Mouse (Mus musculus): ENCODE data around the gene Zfp422. TPM values are rescaled to one million over a fixed set of nuclear protein-coding genes. Genes with fewer than 3 reads are reported as not detected.

Zfp422 gene
- polyA plus RNA-seq, 1 experiment from 2014 or later, result 131 TPM

- 0 out of 2 replicates have a peak, but pooled peaks cover 7% of the 10 kb centered on the region for H3K4me1 ChIP-seq (ENCODE audit: control insufficient read depth, insufficient read depth, low read length)
- DNase-seq (ENCODE audit: low spot score) (no peak), ATAC-seq (ENCODE audit: low read depth) (no peak)
- no peak overlapping the region for H3K4me3 ChIP-seq (ENCODE audit: low read depth, low read length)
- 59% methylated on average over 11 of the region's 11 CpGs for WGBS
- H3K27ac ChIP-seq (replicated peaks; ENCODE audit: low read depth, low read length), result no peak overlapping the region
- no peak overlapping the region for H3K4me2 ChIP-seq (ENCODE audit: low read depth, low read length)
- H3K36me3 ChIP-seq (ENCODE audit: control insufficient read depth, insufficient read depth, low read length), result no peaks in the 10 kb centered on the region
- no peak overlapping the region for H3K9ac ChIP-seq (ENCODE audit: low read depth, low read length)
- no peaks in the 10 kb centered on the region for H3K9me3 ChIP-seq (ENCODE audit: control insufficient read depth, low read length)
- H3K27me3 ChIP-seq (replicated peaks; ENCODE audit: control insufficient read depth, insufficient read depth, low read length), result no peaks in the 10 kb centered on the region
Observed at GRCm38 (mm10) chr6:116642942-116643341, 14.1 kb upstream of the Zfp422 start.

- no peak for DNase-seq (ENCODE audit: low spot score)
- Histone ChIP-seq H3K36me3 (ENCODE audit: control insufficient read depth, insufficient read depth, low read length) (no peaks in the 10 kb centered on the region), H3K27me3 (replicated peaks; ENCODE audit: control insufficient read depth, insufficient read depth, low read length) (no peaks in the 10 kb centered on the region), H3K4me3 (ENCODE audit: low read depth, low read length) (no peak overlapping the region), H3K9me3 (ENCODE audit: control insufficient read depth, low read length) (no peaks in the 10 kb centered on the region), H3K27ac (replicated peaks; ENCODE audit: low read depth, low read length) (no peak overlapping the region), H3K4me2 (ENCODE audit: low read depth, low read length) (no peak overlapping the region), H3K9ac (ENCODE audit: low read depth, low read length) (no peak overlapping the region), H3K4me1 (ENCODE audit: control insufficient read depth, insufficient read depth, low read length) (0 out of 2 replicates have a peak, but pooled peaks cover 7% of the 10 kb centered on the region)
- 72% methylated on average over 2 of the region's 2 CpGs for WGBS
- ATAC-seq (ENCODE audit: low read depth), result no peak
Observed at GRCm38 (mm10) chr6:116639663-116640062, 10.9 kb upstream of the Zfp422 start.

GRCm38 (mm10) chr6:116638871-116639270 is 10.1 kb upstream of the Zfp422 start:
- H3K4me2 ChIP-seq (ENCODE audit: low read depth, low read length), result no peak overlapping the region
- no peak overlapping the region for H3K9ac ChIP-seq (ENCODE audit: low read depth, low read length)
- no peaks in the 10 kb centered on the region for H3K36me3 ChIP-seq (ENCODE audit: control insufficient read depth, insufficient read depth, low read length)
- no peak overlapping the region for H3K4me3 ChIP-seq (ENCODE audit: low read depth, low read length)
- no peak overlapping the region for H3K27ac ChIP-seq (replicated peaks; ENCODE audit: low read depth, low read length)
- no peak for ATAC-seq (ENCODE audit: low read depth)
- 0 out of 2 replicates have a peak, but pooled peaks cover 7% of the 10 kb centered on the region for H3K4me1 ChIP-seq (ENCODE audit: control insufficient read depth, insufficient read depth, low read length)
- 73% methylated on average over 2 of the region's 2 CpGs for WGBS
- no peaks in the 10 kb centered on the region for H3K9me3 ChIP-seq (ENCODE audit: control insufficient read depth, low read length)
- no peak for DNase-seq (ENCODE audit: low spot score)
- no peaks in the 10 kb centered on the region for H3K27me3 ChIP-seq (replicated peaks; ENCODE audit: control insufficient read depth, insufficient read depth, low read length)

GRCm38 (mm10) chr6:116637496-116637895 is 8.7 kb upstream of the Zfp422 start:
- Histone ChIP-seq H3K4me3 (ENCODE audit: low read depth, low read length) (no peak overlapping the region), H3K27ac (replicated peaks; ENCODE audit: low read depth, low read length) (no peak overlapping the region), H3K27me3 (replicated peaks; ENCODE audit: control insufficient read depth, insufficient read depth, low read length) (no peaks in the 10 kb centered on the region), H3K36me3 (ENCODE audit: control insufficient read depth, insufficient read depth, low read length) (no peaks in the 10 kb centered on the region), H3K4me2 (ENCODE audit: low read depth, low read length) (no peak overlapping the region), H3K9ac (ENCODE audit: low read depth, low read length) (no peak overlapping the region), H3K9me3 (ENCODE audit: control insufficient read depth, low read length) (no peaks in the 10 kb centered on the region), H3K4me1 (ENCODE audit: control insufficient read depth, insufficient read depth, low read length) (no peaks in the 10 kb centered on the region)
- DNase-seq (ENCODE audit: low spot score) (no peak), ATAC-seq (ENCODE audit: low read depth) (no peak)
- WGBS, result 87% methylated on average over 5 of the region's 5 CpGs

- ATAC-seq (ENCODE audit: low read depth) (no peak), DNase-seq (ENCODE audit: low spot score) (no peak)
- no peaks in the 10 kb centered on the region for H3K27me3 ChIP-seq (replicated peaks; ENCODE audit: control insufficient read depth, insufficient read depth, low read length)
- no peak overlapping the region for H3K4me3 ChIP-seq (ENCODE audit: low read depth, low read length)
- H3K4me1 ChIP-seq (ENCODE audit: control insufficient read depth, insufficient read depth, low read length), result no peaks in the 10 kb centered on the region
- no peak overlapping the region for H3K4me2 ChIP-seq (ENCODE audit: low read depth, low read length)
- no peak overlapping the region for H3K27ac ChIP-seq (replicated peaks; ENCODE audit: low read depth, low read length)
- WGBS, result 61% methylated on average over 9 of the region's 9 CpGs
- no peak overlapping the region for H3K9ac ChIP-seq (ENCODE audit: low read depth, low read length)
- no peaks in the 10 kb centered on the region for H3K9me3 ChIP-seq (ENCODE audit: control insufficient read depth, low read length)
- no peaks in the 10 kb centered on the region for H3K36me3 ChIP-seq (ENCODE audit: control insufficient read depth, insufficient read depth, low read length)
Observed at GRCm38 (mm10) chr6:116636581-116637235, 7.9 kb upstream of the Zfp422 start.

GRCm38 (mm10) chr6:116635251-116636180 is 6.7 kb upstream of the Zfp422 start:
- peak; percentile 52 for ATAC-seq (ENCODE audit: low read depth)
- Histone ChIP-seq H3K4me3 (ENCODE audit: low read depth, low read length) (no peak overlapping the region), H3K4me2 (ENCODE audit: low read depth, low read length) (no peak overlapping the region), H3K4me1 (ENCODE audit: control insufficient read depth, insufficient read depth, low read length) (no peaks in the 10 kb centered on the region), H3K9ac (ENCODE audit: low read depth, low read length) (no peak overlapping the region), H3K27ac (replicated peaks; ENCODE audit: low read depth, low read length) (0 out of 2 replicates have a peak overlapping the region, but pooled peaks have one; percentile 28), H3K36me3 (ENCODE audit: control insufficient read depth, insufficient read depth, low read length) (no peaks in the 10 kb centered on the region), H3K9me3 (ENCODE audit: control insufficient read depth, low read length) (no peaks in the 10 kb centered on the region), H3K27me3 (replicated peaks; ENCODE audit: control insufficient read depth, insufficient read depth, low read length) (no peaks in the 10 kb centered on the region)
- 44% methylated on average over 10 of the region's 10 CpGs for WGBS
- peak; percentile 74 for DNase-seq (ENCODE audit: low spot score)

GRCm38 (mm10) chr6:116633741-116634695 is 5.2 kb upstream of the Zfp422 start:
- WGBS, result 91% methylated on average over 17 of the region's 17 CpGs
- DNase-seq (ENCODE audit: low spot score), result no peak

GRCm38 (mm10) chr6:116632129-116632528 is 3.3 kb upstream of the Zfp422 start:
- WGBS, result 56% methylated on average over 1 of the region's 1 CpGs
- peak; percentile 72 for DNase-seq (ENCODE audit: low spot score)
- ATAC-seq (ENCODE audit: low read depth), result no peak

More at GRCm38 (mm10) chr6:116633741-116634695, 5.2 kb upstream of the Zfp422 start:
- Histone ChIP-seq H3K9ac (ENCODE audit: low read depth, low read length) (no peak overlapping the region), H3K4me1 (ENCODE audit: control insufficient read depth, insufficient read depth, low read length) (no peaks in the 10 kb centered on the region), H3K36me3 (ENCODE audit: control insufficient read depth, insufficient read depth, low read length) (no peaks in the 10 kb centered on the region), H3K4me3 (ENCODE audit: low read depth, low read length) (no peak overlapping the region), H3K27ac (replicated peaks; ENCODE audit: low read depth, low read length) (0 out of 2 replicates have a peak overlapping the region, but pooled peaks have one; percentile 28), H3K9me3 (ENCODE audit: control insufficient read depth, low read length) (no peaks in the 10 kb centered on the region), H3K4me2 (ENCODE audit: low read depth, low read length) (no peak overlapping the region), H3K27me3 (replicated peaks; ENCODE audit: control insufficient read depth, insufficient read depth, low read length) (no peaks in the 10 kb centered on the region)
- no peak for ATAC-seq (ENCODE audit: low read depth)

More at GRCm38 (mm10) chr6:116632129-116632528, 3.3 kb upstream of the Zfp422 start:
- no peak overlapping the region for H3K9ac ChIP-seq (ENCODE audit: low read depth, low read length)
- H3K4me1 ChIP-seq (ENCODE audit: control insufficient read depth, insufficient read depth, low read length), result 0 out of 2 replicates have a peak, but pooled peaks cover 3% of the 10 kb centered on the region
- no peaks in the 10 kb centered on the region for H3K9me3 ChIP-seq (ENCODE audit: control insufficient read depth, low read length)
- no peak overlapping the region for H3K4me3 ChIP-seq (ENCODE audit: low read depth, low read length)
- H3K27ac ChIP-seq (replicated peaks; ENCODE audit: low read depth, low read length), result no peak overlapping the region
- H3K4me2 ChIP-seq (ENCODE audit: low read depth, low read length), result no peak overlapping the region
- H3K36me3 ChIP-seq (ENCODE audit: control insufficient read depth, insufficient read depth, low read length), result peaks cover 1% of the 10 kb centered on the region; the same call in 1 of the 2 replicates
- H3K27me3 ChIP-seq (replicated peaks; ENCODE audit: control insufficient read depth, insufficient read depth, low read length), result no peaks in the 10 kb centered on the region

Measured in embryonic facial prominence, embryonic 14.5 days (tissue).